Mouse (Mus musculus) limb, embryonic 10.5 days (tissue): ENCODE measurements around the gene Nod1. TPM values are rescaled to one million over a fixed set of nuclear protein-coding genes. Genes with fewer than 3 reads are reported as not detected.

Experiments used
- DNase-seq: peaks from one replicate; pipeline ENCODE4 v3.0.0-alpha.2; 2017; ENCODE audit warnings: low spot score
- H3K27ac ChIP-seq: fragments of 300-500 bp; sonication (generic); 2 replicates; pipeline ENCODE4 v1.5.1; 2016; ENCODE audit warnings: mild to moderate bottlenecking
- H3K27me3 ChIP-seq: fragments of 300-500 bp; sonication (generic); 2 replicates; pipeline ENCODE4 v1.6.1; 2016; ENCODE audit warnings: low read depth, mild to moderate bottlenecking; ENCODE audit not compliant: poor library complexity, severe bottlenecking
- H3K36me3 ChIP-seq: fragments of 300-500 bp; sonication (generic); 2 replicates; pipeline ENCODE4 v1.6.1; 2016; ENCODE audit warnings: mild to moderate bottlenecking, moderate library complexity
- H3K4me1 ChIP-seq: fragments of 300-500 bp; sonication (generic); 2 replicates; pipeline ENCODE4 v1.6.1; 2016
- H3K4me3 ChIP-seq: fragments of 300-500 bp; sonication (generic); 2 replicates; pipeline ENCODE4 v1.5.1; 2016; ENCODE audit warnings: mild to moderate bottlenecking, moderate library complexity
- H3K9me3 ChIP-seq: fragments of 300-500 bp; sonication (generic); replicated peaks from 2 replicates; pipeline ENCODE4 v1.6.1; 2016; ENCODE audit warnings: mild to moderate bottlenecking
- WGBS: fragments of 180-500 bp; shearing (Covaris S2); methylation state at CpG from one replicate; pipeline ENCODE4 v1.1.7; 2016; 5-methylcytosine and 5-hydroxymethylcytosine counted together
- polyA plus RNA-seq: library from polyadenylated mRNA; unstranded; fragments of >200 nt; fragmentation: Nextera tagmentation; extraction: Ambion mirVana; gene quantifications from 2 replicates; pipeline ENCODE4 v1.2.1, GENCODE M21; 2016

Gene Nod1
- polyA plus RNA-seq, 1 experiment from 2014 or later = 1.7 TPM

- no peak for DNase-seq
- Histone ChIP-seq H3K9me3 (no peaks in the 10 kb centered on the region), H3K4me3 (no peak overlapping the region), H3K27ac (no peak overlapping the region), H3K36me3 (no peaks in the 10 kb centered on the region), H3K4me1 (peaks cover 6% of the 10 kb centered on the region), H3K27me3 (no peaks in the 10 kb centered on the region)
- 98% methylated on average over 3 of the region's 3 CpGs for WGBS
Measured at GRCm38 (mm10) chr6:54891384-54891783, 81.0 kb downstream of the Nod1 start.

GRCm38 (mm10) chr6:54890221-54890620 lies 82.2 kb downstream of the Nod1 start:
- DNase-seq = no peak
- Histone ChIP-seq H3K27ac (no peak overlapping the region), H3K4me3 (no peak overlapping the region), H3K9me3 (no peaks in the 10 kb centered on the region), H3K4me1 (peaks cover 8% of the 10 kb centered on the region), H3K36me3 (no peaks in the 10 kb centered on the region), H3K27me3 (no peaks in the 10 kb centered on the region)
- 91% methylated on average over 9 of the region's 9 CpGs for WGBS

- DNase-seq = no peak
- no peak overlapping the region for H3K27ac ChIP-seq
- no peaks in the 10 kb centered on the region for H3K36me3 ChIP-seq
- no peak overlapping the region for H3K4me3 ChIP-seq
- H3K4me1 ChIP-seq = peaks cover 8% of the 10 kb centered on the region
- no peaks in the 10 kb centered on the region for H3K27me3 ChIP-seq
- WGBS = 68% methylated on average over 7 of the region's 7 CpGs
- no peaks in the 10 kb centered on the region for H3K9me3 ChIP-seq
Measured at GRCm38 (mm10) chr6:54886195-54886594, 86.2 kb downstream of the Nod1 start.

DNA sequence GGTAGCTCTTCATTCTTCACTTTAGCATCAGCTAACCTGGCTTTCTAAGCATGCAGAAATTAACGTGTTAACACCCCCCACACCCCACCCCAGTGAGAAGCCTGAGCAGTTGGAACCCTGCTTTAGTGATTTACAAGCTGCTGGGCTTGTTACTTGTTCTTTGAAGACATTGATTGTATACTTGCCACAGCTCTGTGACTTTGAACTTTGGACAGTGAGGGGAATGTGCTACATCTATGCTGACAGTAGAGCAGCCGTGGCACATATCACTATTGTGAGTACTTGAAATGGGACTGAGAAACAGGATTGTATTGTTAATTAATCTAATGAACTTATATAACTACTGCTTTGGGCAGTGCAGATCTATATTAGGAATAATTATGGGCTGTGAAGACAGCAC lies 89.0 kb downstream of the Nod1 start:
- DNase-seq = no peak

GRCm38 (mm10) chr6:54880086-54880485 lies 92.3 kb downstream of the Nod1 start:
- Histone ChIP-seq H3K4me3 (no peak overlapping the region), H3K9me3 (no peaks in the 10 kb centered on the region), H3K27me3 (no peaks in the 10 kb centered on the region), H3K36me3 (peaks cover 4% of the 10 kb centered on the region), H3K27ac (no peak overlapping the region), H3K4me1 (no peaks in the 10 kb centered on the region)
- no peak for DNase-seq
- 93% methylated on average over 4 of the region's 4 CpGs for WGBS

More for the DNA sequence above, 89.0 kb downstream of the Nod1 start:
- Histone ChIP-seq H3K36me3 (peaks cover 4% of the 10 kb centered on the region), H3K27ac (no peak overlapping the region), H3K4me3 (no peak overlapping the region), H3K9me3 (no peaks in the 10 kb centered on the region), H3K27me3 (no peaks in the 10 kb centered on the region), H3K4me1 (peaks cover 8% of the 10 kb centered on the region)
- WGBS = 70% methylated on average over 2 of the region's 2 CpGs

DNA sequence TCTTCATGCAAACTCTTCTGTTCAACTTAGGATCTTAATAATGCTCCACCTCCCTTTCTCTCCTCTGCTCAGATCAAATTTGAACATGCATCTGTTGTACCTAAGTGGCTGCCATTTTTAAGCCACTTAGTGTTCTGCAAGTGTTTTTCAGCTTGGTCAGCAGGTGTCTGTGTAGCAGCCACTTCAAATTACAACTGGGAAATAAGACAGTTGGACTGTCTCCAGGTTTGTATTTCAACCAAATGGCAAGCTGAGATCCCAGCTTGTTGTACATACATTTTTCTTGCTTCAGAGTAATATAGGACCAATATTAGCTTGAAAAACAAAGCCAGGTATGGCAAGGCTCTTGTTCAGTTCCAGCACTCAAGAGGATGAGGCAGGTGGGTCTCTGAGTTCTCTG lies 93.9 kb downstream of the Nod1 start:
- Histone ChIP-seq H3K27ac (no peak overlapping the region), H3K4me3 (no peak overlapping the region), H3K36me3 (peaks cover 4% of the 10 kb centered on the region), H3K9me3 (no peaks in the 10 kb centered on the region), H3K27me3 (no peaks in the 10 kb centered on the region), H3K4me1 (no peaks in the 10 kb centered on the region)
- DNase-seq = no peak

DNA sequence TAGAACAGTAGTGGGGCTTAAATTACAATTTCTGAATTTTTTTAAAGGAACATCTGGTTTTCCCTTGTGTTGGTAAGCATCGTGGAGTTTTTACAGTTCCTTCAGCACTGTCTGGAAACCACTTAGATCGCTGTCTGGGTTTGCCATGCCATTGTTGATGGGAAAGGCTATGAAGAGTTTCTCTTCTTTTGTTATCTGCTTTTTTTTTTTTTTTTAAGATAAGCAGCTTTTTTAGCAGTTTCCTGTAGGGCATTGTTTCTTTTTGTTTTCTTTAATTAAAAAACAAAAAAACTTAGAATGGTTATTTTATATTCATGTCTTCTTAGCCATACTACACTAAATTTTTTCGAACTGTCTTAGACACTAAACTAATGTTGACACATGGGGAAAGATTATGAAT lies 94.8 kb downstream of the Nod1 start:
- Histone ChIP-seq H3K36me3 (peaks cover 4% of the 10 kb centered on the region), H3K9me3 (no peaks in the 10 kb centered on the region), H3K27ac (no peak overlapping the region), H3K27me3 (no peaks in the 10 kb centered on the region), H3K4me3 (no peak overlapping the region), H3K4me1 (no peaks in the 10 kb centered on the region)
- 90% methylated on average over 3 of the region's 3 CpGs for WGBS
- DNase-seq = no peak

DNA sequence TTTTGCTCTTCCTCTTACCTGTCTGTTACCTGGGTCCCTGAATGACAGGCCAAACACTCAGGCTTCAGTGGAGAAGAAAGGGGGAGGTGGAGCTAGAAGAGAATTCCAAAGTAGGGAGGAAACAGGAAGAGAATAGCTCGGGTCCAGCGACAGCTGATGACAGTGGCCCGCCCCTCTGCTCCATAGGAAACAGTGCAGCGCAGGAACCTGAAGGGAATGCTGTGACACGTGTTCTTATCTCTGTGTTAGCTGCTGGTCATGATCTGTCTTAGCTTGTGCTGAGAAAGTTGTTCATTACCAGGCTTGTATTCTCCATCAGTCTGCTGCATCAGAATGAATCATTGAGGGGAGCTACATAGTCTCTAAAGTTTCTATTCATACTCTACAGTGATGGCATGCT lies 95.6 kb downstream of the Nod1 start:
- DNase-seq = no peak
- no peak overlapping the region for H3K4me3 ChIP-seq
- no peaks in the 10 kb centered on the region for H3K9me3 ChIP-seq
- H3K27ac ChIP-seq = no peak overlapping the region
- 50% methylated on average over 5 of the region's 5 CpGs for WGBS
- H3K4me1 ChIP-seq = no peaks in the 10 kb centered on the region
- H3K27me3 ChIP-seq = no peaks in the 10 kb centered on the region
- H3K36me3 ChIP-seq = peaks cover 4% of the 10 kb centered on the region

Other genes starting within 250 kb of the Nod1 start
- gene Znrf2, start 155.7 kb downstream of the Nod1 start, polyA plus RNA-seq = 2.0 and 2.3 TPM in 2 replicates
- gene Ggct, start 20.3 kb upstream of the Nod1 start, polyA plus RNA-seq = 8.5 and 11.9 TPM in 2 replicates
- 186 and 208 TPM in 2 replicates for gene Gars, start 65.4 kb upstream of the Nod1 start, polyA plus RNA-seq
- 0.11 TPM in 1 of 2 replicates, not detected in the other for gene Crhr2, start 160.4 kb upstream of the Nod1 start, polyA plus RNA-seq
- 0.26 and 0.40 TPM in 2 replicates for gene Inmt, start 202.4 kb upstream of the Nod1 start, polyA plus RNA-seq
- 15.5 and 16.2 TPM in 2 replicates for gene Mindy4, start 230.8 kb upstream of the Nod1 start, polyA plus RNA-seq